Mouse (Mus musculus): ENCODE data around the gene Jade2.

Jade2 gene

GRCm38 (mm10) chr11:51785926-51786325 lies 71.5 kb downstream of the Jade2 start:
- DNase-seq = no peak

- no peak for DNase-seq
Measured at GRCm38 (mm10) chr11:51782721-51783120, 74.7 kb downstream of the Jade2 start.

- DNase-seq = no peak
Measured at GRCm38 (mm10) chr11:51780773-51781267, 76.6 kb downstream of the Jade2 start.

GRCm38 (mm10) chr11:51777478-51777877 lies 80.0 kb downstream of the Jade2 start:
- no peak for DNase-seq

GRCm38 (mm10) chr11:51775507-51775906 lies 81.9 kb downstream of the Jade2 start:
- no peak for DNase-seq

- no peak for DNase-seq
Measured at GRCm38 (mm10) chr11:51768296-51768695, 89.2 kb downstream of the Jade2 start.

GRCm38 (mm10) chr11:51767579-51768220 lies 89.8 kb downstream of the Jade2 start:
- DNase-seq = no peak

- DNase-seq = no peak
Measured at GRCm38 (mm10) chr11:51764816-51765215, 92.6 kb downstream of the Jade2 start.

GRCm38 (mm10) chr11:51763955-51764354 lies 93.5 kb downstream of the Jade2 start:
- DNase-seq = no peak
